Comparison of ENCODE assay signal across 9 mouse cellular contexts in the genomic region with DNA sequence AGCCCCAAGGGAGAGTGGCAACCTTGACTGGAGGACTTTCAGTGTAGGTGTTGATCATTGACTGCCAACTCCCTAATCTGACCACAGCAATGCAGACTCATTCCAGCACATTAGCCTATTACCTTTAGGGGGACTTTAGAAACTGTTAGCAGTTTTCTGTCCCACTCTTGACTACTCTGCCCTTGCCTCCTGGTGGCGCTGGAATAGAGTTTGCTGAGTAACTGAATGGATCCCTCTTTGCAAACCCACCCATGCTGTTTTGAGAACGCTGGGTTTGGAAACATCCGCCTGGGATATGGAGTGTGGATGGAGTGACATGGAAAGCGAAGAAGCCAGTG. TPM values are rescaled to one million over a fixed set of nuclear protein-coding genes. Genes with fewer than 3 reads are reported as not detected.
DNase-seq lines count a peak whose midpoint lies in the region; ATAC-seq and TF ChIP-seq lines count a peak whose summit lies in the region.
"Had no signal": no experiment of that assay in that cellular context is flagged by ENCODE, and none has a peak within 500 bp of the region (broad histone marks: within the 10 kb centered on the region; RNA-seq: fewer than 3 reads in every experiment).

No protein-coding gene starts in this region.

- 0 out of 2 replicates have a peak, but pooled peaks have one; percentile 35 for ATAC-seq in limb, embryonic 15.5 days (ENCODE audit: insufficient number of reproducible peaks, low FRiP score, low TSS enrichment, low read depth)
- ATAC-seq in stomach, postnatal 0 days (ENCODE audit: low FRiP score, low TSS enrichment) = no peak
- no peak for ATAC-seq in erythroblast, adult 5-6 weeks (replicated peaks; ENCODE audit: low FRiP score, poor library complexity, severe bottlenecking)

- H3K9ac ChIP-seq in limb, embryonic 15.5 days = no peak overlapping the region
- H3K9ac ChIP-seq in stomach, postnatal 0 days (ENCODE audit: low read length) = peak overlapping the region; percentile 51; the same call in 1 of the 2 replicates

- no peak for TF ChIP-seq EP300 in stomach, postnatal 0 days (optimal IDR thresholded peaks at IDR 0.05)

- TF ChIP-seq POLR2A in cerebellum, adult 2 months (IDR thresholded peaks at IDR 0.05; ENCODE audit: borderline replicate concordance, insufficient read depth, low read length) = no peak

- H3K9me3 ChIP-seq in limb, embryonic 15.5 days = no peaks in the 10 kb centered on the region
- H3K9me3 ChIP-seq in stomach, postnatal 0 days (ENCODE audit: control insufficient read depth, low read length) = no peaks in the 10 kb centered on the region

- no peaks in the 10 kb centered on the region for H3K36me3 ChIP-seq in limb, embryonic 15.5 days
- H3K36me3 ChIP-seq in stomach, postnatal 0 days (ENCODE audit: control insufficient read depth, insufficient read depth, low read length) = no peaks in the 10 kb centered on the region

- no peak for DNase-seq in cerebellum, adult 2 months
- no peak for DNase-seq in cerebellum, postnatal 4 days (ENCODE audit: low spot score in 2 of 2)
- peak; percentile 1 for DNase-seq in ovary, postnatal 14 days (ENCODE audit: low spot score)
- DNase-seq in ovary, postnatal 36 days (ENCODE audit: low spot score) = no peak
- DNase-seq in stomach, postnatal 0 days (ENCODE audit: low spot score) = no peak
- DNase-seq in thymus, postnatal 36 days = no peak

- H3K4me3 ChIP-seq in cerebellum, adult 2 months (replicated peaks; ENCODE audit: insufficient read depth, low read depth, low read length) = peak overlapping the region; percentile 36
- peak overlapping the region; percentile 52 for H3K4me3 ChIP-seq in limb, embryonic 15.5 days
- peak overlapping the region; percentile 49 for H3K4me3 ChIP-seq in stomach, postnatal 0 days (ENCODE audit: low read depth, low read length)

- no peak for TF ChIP-seq CTCF in cerebellum, adult 2 months (IDR thresholded peaks at IDR 0.05; ENCODE audit: borderline replicate concordance, insufficient read depth, low read depth, low read length)
- TF ChIP-seq CTCF in stomach, postnatal 0 days (IDR thresholded peaks at IDR 0.05; ENCODE audit: low read depth) = 0 out of 2 replicates have a peak, but pooled peaks have one; percentile 5

- H3K4me1 ChIP-seq in cerebellum, adult 2 months (ENCODE audit: control insufficient read depth, insufficient read depth, low read length) = peaks cover 3% of the 10 kb centered on the region; the same call in 1 of the 2 replicates
- H3K4me1 ChIP-seq in limb, embryonic 15.5 days = peaks cover 9% of the 10 kb centered on the region
- no peaks in the 10 kb centered on the region for H3K4me1 ChIP-seq in stomach, postnatal 0 days (replicated peaks; ENCODE audit: control insufficient read depth, insufficient read depth)

- H3K4me2 ChIP-seq in limb, embryonic 15.5 days = peak overlapping the region; percentile 92
- H3K4me2 ChIP-seq in stomach, postnatal 0 days (replicated peaks; ENCODE audit: low read depth) = peak overlapping the region; percentile 90

- no peaks in the 10 kb centered on the region for H3K27me3 ChIP-seq in cerebellum, adult 2 months (ENCODE audit: control insufficient read depth, insufficient read depth, low read length)
- H3K27me3 ChIP-seq in limb, embryonic 15.5 days = peaks cover 40% of the 10 kb centered on the region
- H3K27me3 ChIP-seq in stomach, postnatal 0 days (ENCODE audit: control insufficient read depth, insufficient read depth, low read length) = no peaks in the 10 kb centered on the region; the same call in 1 of the 2 replicates

- WGBS in cerebellum, adult 2 months = 49% methylated on average over 4 of the region's 4 CpGs
- WGBS in limb, embryonic 15.5 days = 52% methylated on average over 4 of the region's 4 CpGs
- WGBS in stomach, postnatal 0 days = 50% methylated on average over 4 of the region's 4 CpGs

- no peak overlapping the region for H3K27ac ChIP-seq in cerebellum, adult 2 months (ENCODE audit: insufficient read depth, low read length)
- no peak overlapping the region for H3K27ac ChIP-seq in limb, embryonic 15.5 days
- no peak overlapping the region for H3K27ac ChIP-seq in stomach, postnatal 0 days (replicated peaks)

RNA-seq across cellular contexts. Expression of a gene that starts 0.6 kb away (rescaled TPM):
- polyA plus RNA-seq in cerebellum, adult 2 months (2012; rRNA removed) = 14.0 and 17.9 TPM in 2 replicates
- 0.51 and 1.0 TPM in 2 replicates for polyA plus RNA-seq in limb, embryonic 15.5 days (2015; fragmentation: Nextera tagmentation; extraction: Ambion mirVana)
- 0.35 and 0.40 TPM in 2 replicates for polyA plus RNA-seq in stomach, postnatal 0 days (2015; fragmentation: Nextera tagmentation; extraction: Ambion mirVana)
- total RNA-seq in erythroblast, adult 5-6 weeks (2015; ENCODE audit: low replicate concordance) = not detected in 2 replicates
- not detected in 2 replicates for total RNA-seq in erythroblast, adult 5-6 weeks (2017; ENCODE audit: low replicate concordance)
- polyA plus RNA-seq: liver, adult 2 months had no signal
